Mouse (Mus musculus) kidney, embryonic 16.5 days (tissue): ENCODE data around the gene Ddx27. TPM values are rescaled to one million over a fixed set of nuclear protein-coding genes. Genes with fewer than 3 reads are reported as not detected.

Experiments used
- ATAC-seq: fragments of 200-750 bp; cut with Nextera tagmentation; 2 replicates; pipeline ENCODE4 v1.8.0; 2017; ENCODE audit warnings: moderate TSS enrichment; ENCODE audit not compliant: low FRiP score, low TSS enrichment
- H3K27ac ChIP-seq: fragments of 300-500 bp; sonication (generic); 2 replicates; pipeline ENCODE4 v1.5.1; 2014; ENCODE audit warnings: low read length
- H3K27me3 ChIP-seq: fragments of 300-500 bp; sonication (generic); 2 replicates; pipeline ENCODE4 v1.6.1; 2014; ENCODE audit warnings: low read length, control low read depth, mixed read lengths; ENCODE audit not compliant: insufficient read depth
- H3K36me3 ChIP-seq: fragments of 300-500 bp; sonication (generic); 2 replicates; pipeline ENCODE4 v1.6.1; 2014; ENCODE audit warnings: low read length, control low read depth, mixed read lengths; ENCODE audit not compliant: insufficient read depth
- H3K4me1 ChIP-seq: fragments of 300-500 bp; sonication (generic); 2 replicates; pipeline ENCODE4 v1.6.1; 2014; ENCODE audit warnings: low read length, control low read depth, mixed read lengths; ENCODE audit not compliant: insufficient read depth
- H3K4me2 ChIP-seq: fragments of 300-500 bp; sonication (generic); replicated peaks from 2 replicates; pipeline ENCODE4 v1.6.1; 2014; ENCODE audit warnings: low read depth, low read length
- H3K4me3 ChIP-seq: fragments of 300-500 bp; sonication (generic); 2 replicates; pipeline ENCODE4 v1.5.1; 2014; ENCODE audit warnings: mild to moderate bottlenecking, low read length
- H3K9ac ChIP-seq: fragments of 300-500 bp; sonication (generic); replicated peaks from 2 replicates; pipeline ENCODE4 v1.6.1; 2014; ENCODE audit warnings: low read length
- H3K9me3 ChIP-seq: fragments of 300-500 bp; sonication (generic); 2 replicates; pipeline ENCODE4 v1.6.1; 2016; ENCODE audit warnings: low read length, control low read depth
- WGBS: fragments of 180-500 bp; shearing (Covaris S2); extraction: QIAGEN DNeasy Blood & Tissue Kit; methylation state at CpG from one replicate; pipeline ENCODE4 v1.1.7; 2014; 5-methylcytosine and 5-hydroxymethylcytosine counted together
- polyA plus RNA-seq: library from polyadenylated mRNA; unstranded; fragments of >200 nt; fragmentation: Nextera tagmentation; extraction: Ambion mirVana; gene quantifications from 2 replicates; pipeline ENCODE4 v1.2.1, GENCODE M21; 2015

The Ddx27 gene
- polyA plus RNA-seq, 1 experiment from 2014 or later, result 57.6 TPM

- no peak overlapping the region for H3K27ac ChIP-seq
- WGBS, result 87% methylated on average over 10 of the region's 10 CpGs
- no peak overlapping the region for H3K9ac ChIP-seq
- peaks cover 2% of the 10 kb centered on the region; the same call in 1 of the 2 replicates for H3K4me1 ChIP-seq
- H3K27me3 ChIP-seq, result no peaks in the 10 kb centered on the region
- H3K36me3 ChIP-seq, result peaks cover 63% of the 10 kb centered on the region
- H3K4me3 ChIP-seq, result no peak overlapping the region
- no peak for ATAC-seq
- H3K9me3 ChIP-seq, result no peaks in the 10 kb centered on the region
- H3K4me2 ChIP-seq, result no peak overlapping the region
Observed at GRCm38 (mm10) chr2:167048223-167048622, 33.2 kb downstream of the Ddx27 start.

GRCm38 (mm10) chr2:167048698-167049358 lies 33.8 kb downstream of the Ddx27 start:
- Histone ChIP-seq H3K9ac (no peak overlapping the region), H3K27ac (no peak overlapping the region), H3K4me2 (no peak overlapping the region), H3K27me3 (no peaks in the 10 kb centered on the region), H3K4me1 (peaks cover 5% of the 10 kb centered on the region; the same call in 1 of the 2 replicates), H3K36me3 (peaks cover 57% of the 10 kb centered on the region), H3K4me3 (no peak overlapping the region), H3K9me3 (no peaks in the 10 kb centered on the region)
- ATAC-seq, result no peak
- WGBS, result 86% methylated on average over 8 of the region's 8 CpGs

GRCm38 (mm10) chr2:167053127-167053844 lies 38.3 kb downstream of the Ddx27 start:
- Histone ChIP-seq H3K36me3 (peaks cover 60% of the 10 kb centered on the region), H3K9me3 (no peaks in the 10 kb centered on the region), H3K9ac (no peak overlapping the region), H3K4me2 (no peak overlapping the region), H3K27ac (0 out of 2 replicates have a peak overlapping the region, but pooled peaks have one; percentile 39), H3K4me1 (peaks cover 11% of the 10 kb centered on the region), H3K27me3 (no peaks in the 10 kb centered on the region), H3K4me3 (no peak overlapping the region)
- WGBS, result 54% methylated on average over 9 of the region's 9 CpGs
- 0 out of 2 replicates have a peak, but pooled peaks have one; percentile 4 for ATAC-seq

GRCm38 (mm10) chr2:167055386-167055785 lies 40.4 kb downstream of the Ddx27 start:
- no peak overlapping the region for H3K4me2 ChIP-seq
- H3K36me3 ChIP-seq, result peaks cover 45% of the 10 kb centered on the region
- H3K9ac ChIP-seq, result no peak overlapping the region
- no peak overlapping the region for H3K27ac ChIP-seq
- 77% methylated on average over 15 of the region's 15 CpGs for WGBS
- no peak for ATAC-seq
- no peaks in the 10 kb centered on the region for H3K9me3 ChIP-seq
- H3K4me3 ChIP-seq, result no peak overlapping the region
- H3K27me3 ChIP-seq, result no peaks in the 10 kb centered on the region
- peaks cover 30% of the 10 kb centered on the region for H3K4me1 ChIP-seq

GRCm38 (mm10) chr2:167056210-167056941 lies 41.4 kb downstream of the Ddx27 start:
- Histone ChIP-seq H3K27me3 (no peaks in the 10 kb centered on the region), H3K9ac (no peak overlapping the region), H3K9me3 (no peaks in the 10 kb centered on the region), H3K4me3 (no peak overlapping the region), H3K4me2 (no peak overlapping the region), H3K36me3 (peaks cover 43% of the 10 kb centered on the region), H3K27ac (no peak overlapping the region), H3K4me1 (peaks cover 38% of the 10 kb centered on the region)
- WGBS, result 94% methylated on average over 15 of the region's 15 CpGs
- ATAC-seq, result no peak

GRCm38 (mm10) chr2:167056942-167057323 lies 41.9 kb downstream of the Ddx27 start:
- Histone ChIP-seq H3K4me1 (peaks cover 44% of the 10 kb centered on the region), H3K4me3 (no peak overlapping the region), H3K36me3 (peaks cover 41% of the 10 kb centered on the region), H3K9me3 (no peaks in the 10 kb centered on the region), H3K9ac (no peak overlapping the region), H3K27ac (no peak overlapping the region), H3K27me3 (no peaks in the 10 kb centered on the region), H3K4me2 (no peak overlapping the region)
- WGBS, result 83% methylated on average over 5 of the region's 5 CpGs
- ATAC-seq, result no peak

- H3K27ac ChIP-seq, result peak overlapping the region; percentile 71; the same call in 1 of the 2 replicates
- no peak overlapping the region for H3K4me3 ChIP-seq
- H3K4me1 ChIP-seq, result peaks cover 42% of the 10 kb centered on the region
- no peak overlapping the region for H3K9ac ChIP-seq
- H3K9me3 ChIP-seq, result no peaks in the 10 kb centered on the region
- no peaks in the 10 kb centered on the region for H3K27me3 ChIP-seq
- no peak for ATAC-seq
- H3K4me2 ChIP-seq, result no peak overlapping the region
- peaks cover 37% of the 10 kb centered on the region for H3K36me3 ChIP-seq
- WGBS, result 32% methylated on average over 3 of the region's 3 CpGs
Observed at GRCm38 (mm10) chr2:167058201-167058600, 43.2 kb downstream of the Ddx27 start.

GRCm38 (mm10) chr2:167058814-167059387 lies 43.9 kb downstream of the Ddx27 start:
- peaks cover 39% of the 10 kb centered on the region for H3K4me1 ChIP-seq
- no peaks in the 10 kb centered on the region for H3K9me3 ChIP-seq
- 0 out of 2 replicates have a peak overlapping the region, but pooled peaks have one; percentile 24 for H3K4me2 ChIP-seq
- H3K9ac ChIP-seq, result no peak overlapping the region
- H3K27me3 ChIP-seq, result no peaks in the 10 kb centered on the region
- 52% methylated on average over 3 of the region's 3 CpGs for WGBS
- no peak overlapping the region for H3K4me3 ChIP-seq
- ATAC-seq, result no peak
- H3K27ac ChIP-seq, result peak overlapping the region; percentile 71
- H3K36me3 ChIP-seq, result peaks cover 37% of the 10 kb centered on the region

- peak overlapping the region; percentile 92 for H3K27ac ChIP-seq
- peak overlapping the region; percentile 50 for H3K4me2 ChIP-seq
- H3K9ac ChIP-seq, result peak overlapping the region; percentile 60
- H3K36me3 ChIP-seq, result peaks cover 38% of the 10 kb centered on the region
- peak overlapping the region; percentile 25; the same call in 1 of the 2 replicates for H3K4me3 ChIP-seq
- H3K4me1 ChIP-seq, result peaks cover 40% of the 10 kb centered on the region
- 52% methylated on average over 8 of the region's 8 CpGs for WGBS
- no peaks in the 10 kb centered on the region for H3K9me3 ChIP-seq
- H3K27me3 ChIP-seq, result no peaks in the 10 kb centered on the region
- ATAC-seq, result no peak
Observed at GRCm38 (mm10) chr2:167059536-167059935, 44.5 kb downstream of the Ddx27 start.
